Mouse (Mus musculus) erythroblast, embryonic 14.5 days (primary cell): ENCODE data around the gene Ficd. TPM values are rescaled to one million over a fixed set of nuclear protein-coding genes. Genes with fewer than 3 reads are reported as not detected.

ENCODE experiments used
- H3K27me3 ChIP-seq: 2 replicates; pipeline ENCODE4 v1.6.1; 2012; ENCODE audit warnings: inconsistent platforms; ENCODE audit not compliant: control insufficient read depth
- H3K36me3 ChIP-seq: 2 replicates; pipeline ENCODE4 v1.6.1; 2012; ENCODE audit warnings: mild to moderate bottlenecking, inconsistent platforms; ENCODE audit not compliant: control insufficient read depth
- H3K4me1 ChIP-seq: 2 replicates; pipeline ENCODE4 v1.6.1; 2012; ENCODE audit warnings: inconsistent platforms; ENCODE audit not compliant: control insufficient read depth
- H3K4me3 ChIP-seq: replicated peaks from 2 replicates; pipeline ENCODE3; 2012; ENCODE audit warnings: moderate library complexity, mild to moderate bottlenecking, inconsistent platforms
- H3K9me3 ChIP-seq: 2 replicates; pipeline ENCODE4 v1.6.1; 2012; ENCODE audit warnings: low read length, inconsistent platforms, mixed read lengths; ENCODE audit not compliant: control insufficient read depth
- GATA1 ChIP-seq: IDR thresholded peaks from 2 replicates; pipeline ENCODE4 v1.6.1; 2012; ENCODE audit warnings: low read length, inconsistent platforms, mixed read lengths
- TAL1 ChIP-seq: IDR thresholded peaks from 3 replicates; pipeline ENCODE4 v1.6.1; 2012; ENCODE audit warnings: low read length, inconsistent platforms, mixed read lengths
- polyA plus RNA-seq: library from polyadenylated mRNA; stranded (reverse); fragments of >175 nt; gene quantifications from 2 replicates; pipeline ENCODE4 v1.2.3, GENCODE M21; 2012

Ficd gene
- polyA plus RNA-seq, 1 experiment, result 0.13 TPM

DNA sequence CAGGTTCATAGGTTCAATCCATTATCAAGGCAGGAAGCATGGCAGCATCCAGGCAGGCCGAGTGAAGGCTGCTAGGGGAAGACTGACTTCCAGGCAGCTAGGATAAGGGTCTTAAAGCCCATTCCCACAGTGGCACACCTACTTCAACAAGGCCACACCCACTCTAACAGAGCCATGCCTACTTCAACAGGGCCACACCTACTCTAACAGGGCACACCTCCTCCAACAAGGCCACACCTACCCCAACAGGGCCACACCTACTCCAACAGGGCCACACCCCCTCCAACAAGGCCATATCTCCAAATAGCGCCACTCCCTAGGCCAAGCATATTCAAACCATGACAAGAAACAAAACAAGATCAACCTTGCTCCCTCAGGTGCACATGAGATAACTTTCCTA lies 22.7 kb upstream of the Ficd start:
- TF ChIP-seq GATA1, result no peak
- no peak for TF ChIP-seq TAL1

DNA sequence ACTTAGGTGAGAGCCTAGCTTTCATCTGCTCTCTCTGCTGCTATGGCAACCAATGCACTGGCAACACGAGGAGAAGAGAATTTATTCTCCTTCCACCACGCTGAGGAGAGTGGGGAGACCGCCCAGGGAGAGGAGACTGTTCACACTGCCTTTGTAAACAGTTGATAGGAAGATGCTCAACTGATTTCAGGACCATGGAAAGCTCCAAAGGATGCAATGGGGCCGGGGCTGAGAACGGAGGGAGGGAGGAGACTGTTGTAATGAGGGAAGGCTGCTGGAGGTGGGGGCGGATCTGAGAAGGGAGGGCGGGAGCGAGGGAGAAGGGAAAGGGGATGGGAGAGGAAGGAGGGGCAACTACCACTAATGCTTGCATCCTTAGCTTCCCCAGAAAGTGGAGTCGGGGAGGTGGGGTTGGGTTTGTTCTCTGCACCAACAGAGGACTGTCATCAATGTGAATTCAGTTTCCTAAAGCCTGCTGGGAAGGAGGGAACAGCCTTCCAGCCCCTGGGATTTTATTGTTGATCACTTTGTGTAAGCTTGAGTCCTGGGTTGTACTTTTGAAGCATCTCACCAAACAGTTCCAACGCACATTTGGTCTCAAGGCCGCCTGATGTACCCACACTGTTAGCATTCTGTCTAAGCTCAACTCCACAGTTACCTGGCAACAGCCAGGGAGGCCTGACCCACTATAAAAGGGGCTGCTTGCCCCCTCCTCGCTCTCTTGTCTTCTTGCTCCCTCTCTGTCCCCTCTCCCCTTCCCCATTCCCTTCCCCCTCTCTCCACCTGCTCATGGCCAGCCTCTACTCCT lies 18.8 kb upstream of the Ficd start:
- H3K4me3 ChIP-seq, result no peak overlapping the region
- H3K36me3 ChIP-seq, result no peaks in the 10 kb centered on the region

More for the DNA sequence above, 22.7 kb upstream of the Ficd start:
- H3K36me3 ChIP-seq, result no peaks in the 10 kb centered on the region
- H3K9me3 ChIP-seq, result peaks cover 8% of the 10 kb centered on the region
- no peaks in the 10 kb centered on the region for H3K27me3 ChIP-seq
- peaks cover 5% of the 10 kb centered on the region for H3K4me1 ChIP-seq
- no peak overlapping the region for H3K4me3 ChIP-seq

DNA sequence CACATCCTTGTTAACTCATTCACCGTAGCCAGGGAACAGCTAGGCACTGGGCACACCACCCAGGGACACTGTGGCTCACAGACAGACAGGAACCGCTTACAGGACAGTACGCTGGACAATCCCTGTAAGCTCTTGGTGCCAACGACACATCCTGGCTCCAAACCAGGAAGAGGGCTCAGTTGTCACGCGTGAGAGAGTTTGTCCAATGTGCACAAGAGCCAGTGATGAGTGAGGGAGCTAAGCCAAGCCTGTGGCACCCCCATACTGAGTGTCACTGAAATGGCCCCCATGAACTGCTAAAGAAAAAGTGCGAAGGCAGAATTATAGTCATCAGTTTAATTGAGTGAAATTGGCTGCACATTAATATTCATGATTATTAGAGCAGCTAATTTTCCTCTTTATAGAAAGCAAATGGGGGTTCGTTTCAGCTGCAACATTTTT lies 16.4 kb upstream of the Ficd start:
- Histone ChIP-seq H3K36me3 (no peaks in the 10 kb centered on the region), H3K9me3 (peaks cover 6% of the 10 kb centered on the region; the same call in 1 of the 2 replicates), H3K4me3 (no peak overlapping the region), H3K27me3 (no peaks in the 10 kb centered on the region), H3K4me1 (no peaks in the 10 kb centered on the region)
- TF ChIP-seq GATA1 (no peak), TAL1 (no peak)

More for the DNA sequence above, 18.8 kb upstream of the Ficd start:
- Histone ChIP-seq H3K4me1 (peaks cover 5% of the 10 kb centered on the region), H3K27me3 (no peaks in the 10 kb centered on the region), H3K9me3 (peaks cover 10% of the 10 kb centered on the region)
- TF ChIP-seq TAL1 (no peak), GATA1 (no peak)

DNA sequence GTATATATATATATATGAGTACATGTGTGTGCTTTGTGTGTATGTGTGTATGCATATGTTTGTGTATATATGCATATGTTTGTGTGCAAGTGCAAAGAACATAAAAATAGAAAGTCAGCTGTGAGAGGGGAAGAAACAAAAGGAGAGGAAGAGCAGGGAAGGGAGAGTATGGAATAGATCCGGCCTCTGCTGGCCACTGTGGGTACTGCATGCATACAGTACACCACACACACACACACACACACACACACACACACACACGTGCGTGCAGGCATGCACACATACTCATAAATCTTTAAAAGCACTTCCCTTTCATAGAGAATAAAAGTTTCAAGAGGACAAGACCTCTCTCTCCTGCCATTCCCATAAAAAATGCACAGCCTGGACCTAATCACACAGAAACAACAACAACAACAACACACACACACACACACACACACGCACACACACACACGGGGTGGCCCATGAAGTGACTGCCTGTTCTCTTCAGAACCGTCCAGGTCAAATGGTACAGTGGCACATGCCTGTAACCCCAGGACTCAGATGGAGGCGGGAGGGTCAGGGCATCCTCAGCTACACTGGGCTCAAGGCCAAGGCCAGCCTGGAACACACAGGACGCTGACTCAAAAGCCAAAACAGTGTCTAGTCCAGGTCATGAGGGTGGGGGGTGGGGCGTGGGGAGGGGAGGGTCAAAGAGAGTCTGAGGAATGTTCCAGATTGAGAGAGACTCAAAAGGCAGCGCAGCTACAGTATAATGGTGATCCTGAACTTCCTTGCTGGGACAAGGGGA lies 13.2 kb upstream of the Ficd start:
- H3K4me1 ChIP-seq, result no peaks in the 10 kb centered on the region
- H3K9me3 ChIP-seq, result peaks cover 6% of the 10 kb centered on the region; the same call in 1 of the 2 replicates
- no peak for TF ChIP-seq GATA1
- TF ChIP-seq TAL1, result no peak
- no peaks in the 10 kb centered on the region for H3K36me3 ChIP-seq
- no peak overlapping the region for H3K4me3 ChIP-seq
- no peaks in the 10 kb centered on the region for H3K27me3 ChIP-seq

GRCm38 (mm10) chr5:113723567-113724237 lies 11.9 kb upstream of the Ficd start:
- no peak overlapping the region for H3K4me3 ChIP-seq

DNA sequence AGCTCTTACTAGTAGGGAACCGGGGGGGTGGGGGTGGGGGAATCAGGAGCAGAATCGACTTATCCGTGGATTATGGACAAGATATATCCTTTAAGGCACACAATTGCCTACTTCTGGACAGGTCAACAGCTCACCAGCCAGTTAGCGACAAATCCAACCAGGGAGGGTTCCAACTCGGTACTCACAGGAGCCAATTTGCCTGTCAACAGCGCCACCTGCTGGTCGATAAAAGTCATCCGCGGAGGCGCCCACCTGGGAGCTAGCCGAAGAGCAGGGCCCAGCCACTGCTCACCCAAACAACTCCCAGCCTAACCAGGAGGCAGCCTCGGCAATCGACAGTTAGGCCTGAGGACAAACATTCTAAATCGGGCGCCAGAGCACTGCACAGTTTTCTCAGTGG lies 11.2 kb upstream of the Ficd start, which contains the start of gene 1700069L16Rik:
TSS of gene 1700069L16Rik (minus strand) at position 327 of the 400 bp plus-strand sequence.
- no peak for TF ChIP-seq GATA1
- TF ChIP-seq TAL1, result no peak
- Histone ChIP-seq H3K4me3 (no peak within 1 kb of the TSS), H3K4me1 (no peaks in the 10 kb centered on the region), H3K9me3 (peaks cover 6% of the 10 kb centered on the region; the same call in 1 of the 2 replicates), H3K36me3 (no peaks in the 10 kb centered on the region), H3K27me3 (no peaks in the 10 kb centered on the region)

More at GRCm38 (mm10) chr5:113723567-113724237, 11.9 kb upstream of the Ficd start:
- TF ChIP-seq GATA1 (no peak), TAL1 (no peak)
- Histone ChIP-seq H3K27me3 (no peaks in the 10 kb centered on the region), H3K4me1 (no peaks in the 10 kb centered on the region), H3K36me3 (no peaks in the 10 kb centered on the region), H3K9me3 (peaks cover 6% of the 10 kb centered on the region; the same call in 1 of the 2 replicates)

- no peaks in the 10 kb centered on the region for H3K4me1 ChIP-seq
- H3K9me3 ChIP-seq, result peaks cover 6% of the 10 kb centered on the region; the same call in 1 of the 2 replicates
- TF ChIP-seq TAL1 (no peak), GATA1 (no peak)
- H3K36me3 ChIP-seq, result no peaks in the 10 kb centered on the region
- no peak overlapping the region for H3K4me3 ChIP-seq
- no peaks in the 10 kb centered on the region for H3K27me3 ChIP-seq
Observed at GRCm38 (mm10) chr5:113725417-113725816, 10.2 kb upstream of the Ficd start.

GRCm38 (mm10) chr5:113726618-113727017 lies 9.0 kb upstream of the Ficd start:
- Histone ChIP-seq H3K36me3 (no peaks in the 10 kb centered on the region), H3K4me3 (no peak overlapping the region), H3K9me3 (peaks cover 6% of the 10 kb centered on the region; the same call in 1 of the 2 replicates), H3K4me1 (no peaks in the 10 kb centered on the region), H3K27me3 (no peaks in the 10 kb centered on the region)
- TF ChIP-seq GATA1 (no peak), TAL1 (no peak)

- TF ChIP-seq GATA1 (no peak), TAL1 (no peak)
- no peaks in the 10 kb centered on the region for H3K36me3 ChIP-seq
- no peaks in the 10 kb centered on the region for H3K27me3 ChIP-seq
- no peak overlapping the region for H3K4me3 ChIP-seq
- peaks cover 3% of the 10 kb centered on the region; the same call in 1 of the 2 replicates for H3K9me3 ChIP-seq
- H3K4me1 ChIP-seq, result no peaks in the 10 kb centered on the region
Observed at GRCm38 (mm10) chr5:113727238-113727637, 8.4 kb upstream of the Ficd start.
